Mouse (Mus musculus): ENCODE results near the gene Col16a1. TPM values are rescaled to one million over a fixed set of nuclear protein-coding genes. Genes with fewer than 3 reads are reported as not detected.

Col16a1 gene
- polyA plus RNA-seq, 1 experiment: 17.1 TPM

DNA sequence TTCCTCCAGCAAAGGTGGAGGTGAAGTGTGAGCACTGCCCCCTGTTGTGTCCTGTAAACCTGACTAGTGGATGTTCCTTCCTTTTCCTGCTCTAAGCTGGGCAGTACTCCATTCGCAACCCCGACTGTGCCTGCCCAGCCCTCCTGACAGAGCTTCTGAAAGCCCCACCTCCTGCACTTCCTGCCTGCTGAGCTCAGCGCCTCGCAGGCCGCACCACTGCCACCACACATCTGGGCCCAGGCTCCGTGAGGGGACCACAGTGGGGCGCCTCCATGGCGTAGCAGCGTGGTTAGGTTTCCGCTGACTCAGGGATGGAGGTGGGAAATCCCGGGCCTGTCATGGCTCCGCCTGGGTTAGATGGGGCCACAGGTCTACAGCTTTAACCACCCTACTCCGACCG is 2.0 kb upstream of the Col16a1 start:
- no peak for TF ChIP-seq CTCF (IDR thresholded peaks at IDR 0.05; ENCODE audit: borderline replicate concordance, extremely low read depth, insufficient read depth, insufficient read length)
- no peak for TF ChIP-seq POLR2A (IDR thresholded peaks at IDR 0.05; ENCODE audit: borderline replicate concordance, extremely low read depth, insufficient read depth, insufficient read length, poor library complexity, severe bottlenecking)
- DNase-seq (ENCODE audit: low read depth): peak; percentile 19

DNA sequence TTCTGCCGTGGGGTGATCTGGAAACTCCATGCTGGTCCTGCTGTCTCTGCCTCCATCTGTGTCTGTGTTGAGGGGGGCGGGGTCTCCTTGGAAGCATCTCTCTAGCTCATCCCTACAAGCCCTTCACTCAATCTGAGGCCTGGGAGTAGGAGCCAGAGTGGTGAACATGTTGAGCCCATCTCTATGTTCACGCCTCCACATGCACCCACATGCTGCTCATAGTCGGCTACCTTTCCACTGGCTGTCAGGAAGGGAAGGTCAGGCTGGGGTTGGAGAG is 501 bp downstream of the Col16a1 start:
- DNase-seq (ENCODE audit: low read depth): peak; percentile 54
- TF ChIP-seq CTCF (IDR thresholded peaks at IDR 0.05; ENCODE audit: borderline replicate concordance, extremely low read depth, insufficient read depth, insufficient read length): no peak
- no peak for TF ChIP-seq POLR2A (IDR thresholded peaks at IDR 0.05; ENCODE audit: borderline replicate concordance, extremely low read depth, insufficient read depth, insufficient read length, poor library complexity, severe bottlenecking)

DNA sequence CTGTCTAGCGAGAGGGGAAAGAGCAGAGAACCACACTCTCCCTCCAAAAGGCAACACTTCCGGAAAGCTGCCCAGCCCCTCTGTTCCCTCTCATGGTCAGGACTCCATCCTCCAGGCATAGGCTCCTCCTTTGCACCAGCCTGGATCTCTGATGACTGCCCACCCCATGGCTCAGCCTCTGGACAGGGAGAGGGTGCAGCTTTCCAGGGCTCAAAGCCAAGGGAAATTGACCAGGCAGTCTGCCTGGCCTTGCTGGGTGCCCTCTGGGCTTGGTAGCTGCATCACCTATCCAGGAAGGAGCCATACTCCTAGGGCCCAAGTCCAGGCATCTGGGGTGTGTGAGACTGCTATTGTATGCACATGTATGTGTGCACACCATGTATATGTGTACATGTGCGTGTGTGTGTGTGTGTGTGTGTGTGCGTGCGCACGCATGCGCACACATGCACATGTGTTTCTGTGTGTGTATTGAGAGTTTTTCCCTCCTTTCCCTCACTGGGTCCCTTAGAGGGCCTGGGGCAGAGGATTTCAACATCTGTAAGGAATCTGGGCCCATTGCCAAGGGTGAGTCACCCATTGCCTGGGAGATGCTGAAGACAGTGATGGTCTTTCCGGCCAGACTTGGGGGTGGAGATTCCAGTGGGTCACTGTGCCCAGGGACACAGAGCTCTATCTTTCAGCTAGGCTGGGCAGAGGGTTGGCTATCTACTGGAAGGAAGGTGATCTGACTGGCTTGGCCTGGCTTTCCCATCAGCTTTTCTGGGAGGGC is 2.6 kb downstream of the Col16a1 start:
- peak; percentile 46 for DNase-seq (ENCODE audit: low read depth)

DNA sequence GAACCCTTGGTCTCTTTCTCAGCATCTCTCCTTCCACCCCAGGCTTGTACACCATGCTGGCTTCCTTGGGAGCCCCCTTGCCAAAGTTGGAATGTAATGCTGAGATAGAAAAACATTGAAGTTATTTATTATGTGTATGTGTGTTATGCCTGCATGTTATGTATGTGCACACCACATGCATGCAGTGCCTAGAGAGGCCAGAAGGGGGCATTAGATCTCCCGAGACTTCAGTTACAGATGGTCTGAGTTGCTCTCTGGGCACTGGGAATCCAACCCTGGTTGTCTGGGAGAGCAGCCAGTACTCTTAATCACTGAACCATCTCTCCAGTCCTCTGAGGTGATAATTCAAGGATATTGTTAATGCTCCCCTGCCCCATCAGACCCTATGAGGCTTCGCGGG is 4.6 kb downstream of the Col16a1 start:
- no peak for DNase-seq (ENCODE audit: low read depth)
- TF ChIP-seq POLR2A (IDR thresholded peaks at IDR 0.05; ENCODE audit: borderline replicate concordance, extremely low read depth, insufficient read depth, insufficient read length, poor library complexity, severe bottlenecking) (no peak), CTCF (IDR thresholded peaks at IDR 0.05; ENCODE audit: borderline replicate concordance, extremely low read depth, insufficient read depth, insufficient read length) (peak; percentile 15; the same call in 1 of the 2 replicates)

More for the DNA sequence above, 2.6 kb downstream of the Col16a1 start:
- TF ChIP-seq POLR2A (IDR thresholded peaks at IDR 0.05; ENCODE audit: borderline replicate concordance, extremely low read depth, insufficient read depth, insufficient read length, poor library complexity, severe bottlenecking) (no peak), CTCF (IDR thresholded peaks at IDR 0.05; ENCODE audit: borderline replicate concordance, extremely low read depth, insufficient read depth, insufficient read length) (no peak)

DNA sequence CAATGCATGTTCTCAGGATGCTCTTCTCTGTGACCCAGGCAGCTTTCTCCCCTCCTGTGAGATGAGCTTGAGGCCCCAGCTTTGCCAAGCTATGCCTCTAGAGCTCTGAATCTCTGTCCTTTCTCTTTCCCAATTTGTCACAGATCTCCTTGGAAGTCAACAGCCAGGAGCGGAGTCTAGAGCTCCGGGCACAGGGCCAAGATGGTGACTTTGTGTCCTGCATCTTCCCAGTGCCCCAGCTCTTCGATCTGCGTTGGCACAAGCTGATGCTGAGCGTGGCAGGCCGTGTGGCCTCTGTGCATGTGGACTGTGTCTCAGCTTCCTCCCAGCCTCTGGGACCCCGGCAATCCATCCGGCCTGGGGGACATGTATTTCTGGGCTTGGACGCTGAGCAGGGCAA is 5.5 kb downstream of the Col16a1 start:
- DNase-seq (ENCODE audit: low read depth): peak; percentile 30
- TF ChIP-seq CTCF (IDR thresholded peaks at IDR 0.05; ENCODE audit: borderline replicate concordance, extremely low read depth, insufficient read depth, insufficient read length) (no peak), POLR2A (IDR thresholded peaks at IDR 0.05; ENCODE audit: borderline replicate concordance, extremely low read depth, insufficient read depth, insufficient read length, poor library complexity, severe bottlenecking) (no peak)

DNA sequence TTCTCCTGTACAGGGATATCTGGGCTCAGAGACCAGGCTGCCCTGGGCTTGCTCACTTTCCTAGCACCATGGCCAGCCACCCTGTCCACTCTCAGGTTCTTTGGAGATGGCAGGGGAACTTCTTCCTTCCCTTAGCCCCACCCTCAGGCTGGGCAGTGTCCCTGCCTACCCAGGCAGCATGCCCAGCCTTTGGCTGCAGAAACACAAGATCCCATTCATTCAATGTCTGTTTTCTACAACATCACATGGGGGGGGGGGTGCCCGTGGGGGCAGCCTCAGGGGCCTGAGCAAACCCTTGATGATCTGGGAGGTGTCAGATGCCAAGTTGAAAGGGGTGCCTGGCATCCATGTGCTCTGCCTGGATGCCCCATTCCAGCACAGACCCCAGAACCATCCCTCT is 7.1 kb downstream of the Col16a1 start:
- peak; percentile 77 for DNase-seq (ENCODE audit: low read depth)
- no peak for TF ChIP-seq POLR2A (IDR thresholded peaks at IDR 0.05; ENCODE audit: borderline replicate concordance, extremely low read depth, insufficient read depth, insufficient read length, poor library complexity, severe bottlenecking)
- TF ChIP-seq CTCF (IDR thresholded peaks at IDR 0.05; ENCODE audit: borderline replicate concordance, extremely low read depth, insufficient read depth, insufficient read length): no peak

DNA sequence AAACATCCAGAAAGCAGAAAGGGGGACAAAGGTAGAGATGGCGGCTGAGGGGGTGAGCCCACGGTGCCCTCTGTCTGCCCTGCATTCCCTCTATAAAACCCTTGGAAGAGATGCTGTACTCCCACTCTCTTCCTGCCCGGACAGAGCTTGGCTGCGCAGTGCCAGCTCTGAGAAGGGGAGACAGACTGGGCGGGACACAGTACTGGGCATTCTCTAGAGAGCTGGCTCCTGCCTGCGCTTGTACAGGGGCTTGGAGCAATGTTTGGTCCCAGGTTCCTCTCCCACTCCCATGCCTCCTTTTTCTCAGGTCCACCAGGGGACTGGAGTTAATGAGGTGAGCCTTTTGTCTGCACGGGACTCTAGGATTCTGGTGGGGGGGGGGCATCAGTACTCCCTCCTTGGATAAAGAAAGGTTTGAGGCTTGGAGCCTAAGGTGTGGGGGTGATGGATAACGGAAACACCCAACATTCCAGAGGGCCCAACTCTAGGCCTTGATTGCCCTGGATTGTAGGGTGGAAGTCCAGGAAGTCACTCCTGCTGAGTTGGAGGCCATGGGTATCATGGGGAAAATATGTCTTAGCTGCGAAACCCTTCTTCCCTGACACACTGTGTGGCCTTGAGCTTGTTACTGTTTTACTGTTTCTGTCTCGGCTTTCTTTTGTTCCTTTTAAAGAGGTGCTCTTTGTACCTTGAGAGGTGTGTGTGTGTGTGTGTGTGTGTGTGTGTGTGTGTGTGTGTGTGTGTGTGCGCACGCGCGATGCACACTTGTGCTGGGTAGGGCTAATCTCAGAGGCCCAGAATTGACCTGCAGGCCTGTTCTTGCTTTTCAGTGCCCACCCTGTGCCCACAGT is 7.7 kb downstream of the Col16a1 start:
- no peak for TF ChIP-seq POLR2A (IDR thresholded peaks at IDR 0.05; ENCODE audit: borderline replicate concordance, extremely low read depth, insufficient read depth, insufficient read length, poor library complexity, severe bottlenecking)
- TF ChIP-seq CTCF (IDR thresholded peaks at IDR 0.05; ENCODE audit: borderline replicate concordance, extremely low read depth, insufficient read depth, insufficient read length): no peak
- peak; percentile 59 for DNase-seq (ENCODE audit: low read depth)

DNA sequence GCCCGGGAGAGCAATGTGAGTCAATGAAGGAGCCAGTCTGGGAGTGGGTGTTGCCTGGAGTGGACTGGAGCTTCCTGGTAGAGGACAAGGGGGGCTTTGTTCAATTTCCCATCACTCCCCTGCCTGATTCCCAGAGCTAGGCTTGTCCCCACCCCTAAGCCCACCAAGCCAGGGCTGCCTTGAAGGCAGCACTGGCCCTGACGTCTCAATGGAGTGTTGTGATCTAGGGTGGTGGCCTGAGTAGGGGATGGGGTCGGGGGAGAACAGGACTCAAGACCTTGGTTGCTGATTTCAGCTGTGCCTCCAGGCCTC is 8.3 kb downstream of the Col16a1 start:
- TF ChIP-seq POLR2A (IDR thresholded peaks at IDR 0.05; ENCODE audit: borderline replicate concordance, extremely low read depth, insufficient read depth, insufficient read length, poor library complexity, severe bottlenecking) (no peak), CTCF (IDR thresholded peaks at IDR 0.05; ENCODE audit: borderline replicate concordance, extremely low read depth, insufficient read depth, insufficient read length) (no peak)
- peak; percentile 61 for DNase-seq (ENCODE audit: low read depth)

DNA sequence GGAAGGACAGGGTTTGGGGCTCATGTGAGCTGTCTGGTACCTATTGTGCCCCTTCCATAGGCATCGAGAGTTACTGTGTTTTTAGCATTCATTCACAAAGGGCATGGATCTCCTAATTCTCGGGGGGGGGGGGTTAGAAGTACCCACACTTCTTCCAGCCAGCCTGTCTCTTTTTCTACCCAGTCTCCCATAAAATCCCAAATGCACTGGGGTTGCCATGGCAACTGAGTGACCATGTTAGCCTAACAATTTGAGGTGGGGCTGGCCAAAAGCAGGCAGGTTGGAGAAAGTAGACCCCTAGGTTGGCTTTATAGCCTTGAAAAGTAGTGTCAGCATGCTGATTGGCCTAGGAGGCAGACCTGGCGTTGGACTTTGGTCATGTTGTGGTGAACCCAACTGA is 8.8 kb downstream of the Col16a1 start:
- TF ChIP-seq CTCF (IDR thresholded peaks at IDR 0.05; ENCODE audit: borderline replicate concordance, extremely low read depth, insufficient read depth, insufficient read length): no peak
- no peak for TF ChIP-seq POLR2A (IDR thresholded peaks at IDR 0.05; ENCODE audit: borderline replicate concordance, extremely low read depth, insufficient read depth, insufficient read length, poor library complexity, severe bottlenecking)
- DNase-seq (ENCODE audit: low read depth): peak; percentile 59

DNA sequence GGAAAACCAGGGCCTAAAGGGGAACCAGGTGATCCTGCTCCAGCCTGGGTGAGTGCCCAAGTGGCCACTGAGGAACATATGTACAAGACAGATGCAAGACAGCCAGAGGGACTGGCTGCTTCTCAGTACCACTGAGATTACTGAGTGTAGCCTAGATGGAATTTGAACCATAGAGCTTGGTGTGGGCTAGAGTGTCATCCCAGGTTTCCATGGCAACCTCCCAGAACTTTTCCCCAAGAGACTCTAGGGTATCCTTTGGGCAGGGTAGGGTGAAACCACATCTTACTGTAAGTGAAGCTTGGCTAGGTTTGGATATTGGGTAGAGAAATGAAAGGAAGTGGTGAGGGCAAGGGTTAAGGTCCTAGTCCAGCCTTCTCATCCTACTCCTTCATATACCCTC is 13.3 kb downstream of the Col16a1 start:
- no peak for DNase-seq (ENCODE audit: low read depth)
- no peak for TF ChIP-seq CTCF (IDR thresholded peaks at IDR 0.05; ENCODE audit: borderline replicate concordance, extremely low read depth, insufficient read depth, insufficient read length)
- no peak for TF ChIP-seq POLR2A (IDR thresholded peaks at IDR 0.05; ENCODE audit: borderline replicate concordance, extremely low read depth, insufficient read depth, insufficient read length, poor library complexity, severe bottlenecking)

DNA sequence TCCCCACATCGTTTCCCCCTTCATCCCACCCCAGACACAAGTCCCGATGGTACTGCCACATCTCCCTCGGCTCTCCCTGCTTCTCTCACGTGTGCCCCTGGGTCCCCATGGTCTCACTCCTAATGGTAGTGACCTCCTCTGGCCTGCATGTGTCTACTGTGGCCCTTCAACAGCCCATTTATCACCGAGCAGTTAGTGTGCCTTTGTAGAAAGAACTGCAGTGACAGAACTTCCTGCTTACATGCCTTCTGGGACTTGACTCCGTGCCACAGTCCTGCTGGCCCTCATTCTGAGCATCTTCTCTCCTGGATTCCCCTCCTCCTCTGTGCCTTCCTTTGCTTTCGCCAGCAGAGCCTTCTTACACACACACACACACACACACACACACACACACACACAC is 15.6 kb downstream of the Col16a1 start:
- TF ChIP-seq POLR2A (IDR thresholded peaks at IDR 0.05; ENCODE audit: borderline replicate concordance, extremely low read depth, insufficient read depth, insufficient read length, poor library complexity, severe bottlenecking): no peak
- TF ChIP-seq CTCF (IDR thresholded peaks at IDR 0.05; ENCODE audit: borderline replicate concordance, extremely low read depth, insufficient read depth, insufficient read length): no peak

DNA sequence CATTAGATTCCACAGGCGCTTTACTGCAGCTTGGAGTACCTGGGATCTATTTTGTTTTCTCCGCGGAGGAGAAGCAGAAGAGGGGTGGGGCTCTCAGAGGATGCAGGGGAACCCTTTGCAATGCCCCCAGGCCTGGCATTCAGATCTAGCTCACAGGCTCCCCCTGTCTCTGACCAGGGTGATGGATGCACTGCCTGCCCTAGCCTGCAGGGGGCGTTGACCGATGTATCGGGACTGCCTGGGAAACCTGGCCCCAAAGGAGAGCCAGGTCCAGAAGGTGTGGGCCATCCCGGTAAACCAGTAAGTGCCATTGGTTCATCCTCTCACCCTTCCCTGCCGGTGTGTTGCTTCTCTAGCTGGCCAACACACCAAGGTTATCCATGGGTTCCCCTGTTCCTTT is 19.2 kb downstream of the Col16a1 start:
- TF ChIP-seq POLR2A (IDR thresholded peaks at IDR 0.05; ENCODE audit: borderline replicate concordance, extremely low read depth, insufficient read depth, insufficient read length, poor library complexity, severe bottlenecking): no peak
- TF ChIP-seq CTCF (IDR thresholded peaks at IDR 0.05; ENCODE audit: borderline replicate concordance, extremely low read depth, insufficient read depth, insufficient read length): peak; percentile 52
- DNase-seq (ENCODE audit: low read depth): no peak

More for the DNA sequence above, 15.6 kb downstream of the Col16a1 start:
- DNase-seq (ENCODE audit: low read depth): no peak
